Mouse (Mus musculus) MN1 (cell line): ENCODE data around the gene Vps53.
"Not testable (repeated sequence)": the region's sequence is repeated elsewhere in the genome, so short reads cannot be mapped to it uniquely, and the experiment has no call there.

ENCODE experiments used
- DNase-seq: peaks from one replicate; pipeline ENCODE4 v3.0.0-alpha.2; 2016; ENCODE audit warnings: low spot score

Gene Vps53

DNA sequence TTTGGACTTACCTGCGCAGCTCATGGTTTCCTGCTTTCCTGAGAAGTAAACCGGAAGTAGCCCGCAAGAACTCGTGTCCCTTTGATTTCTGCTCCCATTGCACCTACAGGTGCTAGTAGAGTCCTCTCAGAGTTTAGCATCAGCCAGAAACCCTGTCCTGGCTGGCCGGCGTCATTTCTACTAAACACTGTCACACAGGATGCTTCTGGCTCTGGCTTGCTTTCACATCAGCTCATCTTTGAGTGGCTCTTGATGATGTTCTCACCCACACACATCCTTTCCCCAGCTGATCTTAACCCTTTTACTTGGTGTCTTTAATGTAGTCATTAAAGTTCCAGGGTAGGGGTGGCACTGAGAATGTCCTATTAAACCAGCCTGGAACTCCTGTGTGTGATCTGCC lies 164.2 kb downstream of the Vps53 start:
- DNase-seq: no peak

DNA sequence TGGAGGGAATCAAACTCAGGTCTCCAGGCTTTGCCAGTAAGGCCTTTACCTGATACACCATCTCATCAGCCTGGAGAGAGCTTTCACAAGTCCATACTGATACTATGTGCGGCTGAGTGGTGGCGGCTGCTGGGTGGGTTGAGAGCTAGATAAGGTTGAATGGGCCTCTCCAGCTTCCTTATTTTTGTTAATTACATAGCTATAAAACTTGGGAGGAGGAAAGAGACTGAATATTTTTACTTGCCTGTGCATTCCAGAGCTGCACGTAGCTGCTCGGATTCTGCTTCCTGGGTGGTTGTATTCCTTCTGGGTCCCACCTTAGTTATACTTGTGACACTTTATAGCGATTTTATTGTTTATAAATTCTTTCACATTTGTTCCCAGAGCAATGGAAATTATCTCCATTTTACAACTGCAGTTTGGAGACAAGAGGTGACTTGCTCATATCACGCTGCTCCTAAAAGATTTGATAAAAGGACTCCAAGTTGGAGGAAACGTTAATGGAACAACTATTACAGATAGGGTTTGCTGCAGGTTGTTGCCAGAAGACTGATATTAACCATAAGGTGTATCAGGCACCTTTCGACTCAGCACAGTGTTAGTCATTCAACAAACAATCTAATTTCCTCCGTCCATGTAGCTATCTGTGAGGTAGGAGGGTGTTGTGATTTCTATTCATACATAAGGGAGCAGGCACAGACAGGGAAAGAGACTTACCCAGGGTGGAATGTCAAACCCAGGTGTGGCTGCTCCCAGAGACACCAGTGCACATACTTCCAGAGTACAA lies 168.4 kb downstream of the Vps53 start:
- DNase-seq: no peak

DNA sequence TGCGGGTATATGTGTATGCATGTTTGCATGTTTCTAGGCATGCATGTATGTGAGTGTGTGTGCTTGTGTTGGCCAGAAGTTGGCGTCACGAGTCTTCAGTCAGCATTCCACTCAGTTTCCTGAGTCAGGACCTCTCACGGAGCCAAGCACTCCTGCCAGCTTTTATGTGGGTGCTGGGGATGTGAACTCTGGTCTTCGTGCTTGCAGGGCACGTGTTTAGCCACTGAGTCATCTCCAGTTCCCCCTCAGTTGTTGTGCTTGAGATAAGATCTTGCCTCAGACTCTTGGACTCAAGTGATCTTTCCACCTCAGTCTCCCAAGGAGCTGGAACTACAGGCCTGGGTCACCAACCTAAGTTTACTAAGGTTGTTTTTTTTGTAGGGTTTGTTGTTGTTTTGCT lies 170.3 kb downstream of the Vps53 start:
- no peak for DNase-seq

DNA sequence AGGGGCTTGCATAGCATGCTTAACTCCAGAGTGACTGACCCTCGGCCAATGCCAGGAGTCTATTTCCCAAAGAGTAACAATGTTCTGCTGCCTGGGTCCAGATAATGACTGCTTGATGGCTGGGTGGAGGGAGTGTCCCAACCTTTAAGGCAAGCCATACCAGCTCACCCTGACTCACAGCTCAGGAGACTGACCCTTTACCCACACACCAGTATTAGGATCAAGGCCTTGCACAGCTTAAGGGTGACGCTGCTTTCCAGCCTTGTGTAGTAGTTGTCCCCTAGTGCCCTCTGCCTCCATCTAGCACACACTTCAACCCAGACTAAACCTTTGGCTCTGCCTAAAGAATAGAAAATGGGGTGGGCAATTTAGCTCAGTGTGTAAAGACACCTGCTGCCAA lies 171.3 kb downstream of the Vps53 start:
- DNase-seq: no peak

DNA sequence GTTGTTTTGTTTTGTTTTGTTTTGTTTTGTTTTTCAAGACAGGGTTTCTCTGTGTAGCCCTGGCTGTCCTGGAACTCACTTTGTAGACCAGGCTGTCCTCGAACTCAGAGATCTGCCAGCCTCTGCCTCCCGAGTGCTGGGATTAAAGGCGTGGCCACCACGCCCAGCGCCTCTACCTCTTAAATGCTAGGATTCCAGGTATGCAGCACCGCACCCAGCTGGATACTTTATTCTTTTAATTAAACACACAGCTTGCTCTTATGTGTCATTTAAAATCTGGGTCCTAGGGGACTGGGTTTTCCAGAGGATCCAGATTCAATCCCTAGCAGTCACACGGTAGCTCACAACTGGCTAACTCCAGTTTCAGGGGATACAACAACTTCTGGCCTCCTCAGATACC lies 175.2 kb downstream of the Vps53 start:
- DNase-seq: not testable (repeated sequence)

DNA sequence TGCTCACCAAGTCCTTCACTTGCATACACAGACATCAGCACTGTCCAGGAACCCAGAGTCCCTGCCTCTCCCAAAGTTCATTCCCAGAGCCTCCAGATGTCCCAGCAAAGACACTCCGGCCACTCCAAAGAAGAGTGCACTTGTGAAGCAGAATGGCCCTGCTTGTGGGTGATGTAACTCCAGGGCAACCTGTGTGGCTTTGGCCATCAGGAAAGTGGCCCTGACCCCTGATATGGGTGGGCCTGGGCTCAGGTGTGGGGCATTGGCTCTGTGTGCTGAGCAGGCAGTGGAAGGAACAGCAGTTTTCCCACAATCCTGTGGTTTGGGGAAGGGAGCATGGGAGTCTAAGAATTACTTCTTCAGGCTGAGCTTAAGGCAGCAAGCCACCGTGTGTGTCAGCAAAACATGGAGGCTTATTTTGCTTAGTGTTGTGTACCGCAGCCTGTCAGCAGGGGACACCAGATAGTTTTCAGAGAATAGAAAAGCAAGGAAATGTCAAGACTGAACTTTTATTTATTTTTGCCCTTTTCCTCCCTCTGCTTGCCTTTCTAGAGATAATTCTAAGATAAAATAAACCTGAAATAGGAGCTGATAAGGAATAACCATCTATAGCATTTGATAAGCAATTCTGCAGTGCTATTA lies 178.1 kb downstream of the Vps53 start:
- DNase-seq: no peak

DNA sequence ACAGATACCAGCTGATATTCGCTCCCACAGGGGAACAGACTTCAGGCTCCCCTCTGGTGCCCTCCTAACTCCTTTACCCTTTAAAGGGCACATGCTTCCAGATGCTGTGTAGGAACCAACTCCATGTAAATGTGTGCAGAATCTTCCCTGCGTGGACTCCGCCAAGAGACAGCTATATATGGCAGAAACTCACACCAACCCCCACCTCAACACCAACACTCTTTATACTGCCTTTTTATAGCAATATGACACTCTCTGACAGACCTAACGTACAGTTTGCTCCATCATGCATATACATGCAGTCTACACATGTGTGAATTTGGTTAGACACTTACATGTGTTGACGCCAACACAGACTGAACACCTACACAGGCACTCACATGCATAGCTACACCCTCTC lies 178.7 kb downstream of the Vps53 start:
- no peak for DNase-seq

DNA sequence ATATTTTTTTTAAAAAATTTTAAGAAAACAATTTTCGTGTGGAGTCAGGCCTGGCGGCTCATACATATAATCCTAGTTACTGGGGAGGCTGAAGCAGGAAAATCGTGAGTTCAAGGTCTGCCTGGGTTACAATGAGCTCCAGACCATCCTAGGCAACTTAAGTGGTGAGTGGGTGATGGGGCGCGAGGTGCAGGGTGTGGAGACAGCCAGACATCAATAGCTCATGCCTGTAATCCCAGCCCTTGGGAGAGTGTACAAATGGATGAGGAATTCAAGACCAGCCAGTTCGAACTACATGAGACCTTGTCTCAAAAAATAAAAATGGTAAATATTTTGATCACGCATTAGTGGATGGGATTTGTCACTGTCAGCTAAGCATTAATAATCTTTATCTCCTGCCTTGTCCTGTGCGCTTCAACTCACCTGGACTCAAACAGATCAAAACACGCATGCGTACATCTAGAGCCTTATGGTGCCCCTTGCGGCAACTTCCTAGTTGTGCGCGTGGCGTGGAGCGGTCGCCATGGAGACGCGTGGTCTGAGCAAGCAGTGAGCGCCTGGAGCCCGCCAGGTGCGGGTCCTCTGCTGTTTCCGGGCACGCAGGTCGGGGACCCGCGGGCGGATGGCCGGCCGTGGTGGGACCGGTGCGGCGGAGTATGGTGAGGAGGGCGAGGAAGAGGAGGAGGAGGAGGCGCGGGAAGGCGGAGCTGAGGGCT lies 179.8 kb downstream of the Vps53 start, which contains the start of gene 1700016K19Rik:
1700016K19Rik (plus strand) TSS at position 473 of the 716 bp plus-strand sequence.
- no peak for DNase-seq
